Mouse (Mus musculus) right cerebral cortex, postnatal 10 days (tissue): ENCODE results near the gene Dennd6b.

Experiments
- DNase-seq, 2 experiments: peaks; one replicate each; pipeline ENCODE4 v3.0.0; 2021; ENCODE audit warnings: low spot score in 2 of 2

Dennd6b gene

GRCm38 (mm10) chr15:89181561-89182270, 14.6 kb downstream of the Dennd6b start:
- DNase-seq = no peak

- DNase-seq = peak; percentile 87 to 91
These were observed 15.6 kb downstream of the Dennd6b start, which contains the start of gene Plxnb2 for GRCm38 (mm10) chr15:89180571-89181229. TSS of gene Plxnb2 (minus strand) at chr15:89180788.

- DNase-seq = peak in 1 of 2 experiments; percentile 58
These were observed 16.2 kb downstream of the Dennd6b start for GRCm38 (mm10) chr15:89180081-89180541.

- DNase-seq = no peak
These were observed 16.7 kb downstream of the Dennd6b start for GRCm38 (mm10) chr15:89179630-89179964.

GRCm38 (mm10) chr15:89178954-89179629, 17.2 kb downstream of the Dennd6b start:
- peak; percentile 69 to 73 for DNase-seq

GRCm38 (mm10) chr15:89178260-89178860, 17.9 kb downstream of the Dennd6b start:
- no peak for DNase-seq

- DNase-seq = no peak
These were observed 18.6 kb downstream of the Dennd6b start for GRCm38 (mm10) chr15:89177576-89178259.

GRCm38 (mm10) chr15:89177121-89177520, 19.2 kb downstream of the Dennd6b start:
- peak in 1 of 2 experiments; percentile 82 for DNase-seq

GRCm38 (mm10) chr15:89175411-89176155, 20.7 kb downstream of the Dennd6b start:
- no peak for DNase-seq

- no peak for DNase-seq
These were observed 21.4 kb downstream of the Dennd6b start for GRCm38 (mm10) chr15:89174889-89175339.

- DNase-seq = peak in 1 of 2 experiments; percentile 70
These were observed 22.4 kb downstream of the Dennd6b start for GRCm38 (mm10) chr15:89173906-89174214.

GRCm38 (mm10) chr15:89173024-89173905, 23.0 kb downstream of the Dennd6b start:
- peak; percentile 73 to 76 for DNase-seq

GRCm38 (mm10) chr15:89172276-89172935, 23.9 kb downstream of the Dennd6b start:
- DNase-seq = no peak

GRCm38 (mm10) chr15:89171526-89172051, 24.7 kb downstream of the Dennd6b start:
- no peak for DNase-seq

GRCm38 (mm10) chr15:89170102-89170501, 26.2 kb downstream of the Dennd6b start:
- no peak for DNase-seq

- DNase-seq = peak; percentile 88 to 90
These were observed 26.9 kb downstream of the Dennd6b start for GRCm38 (mm10) chr15:89169431-89169830.

GRCm38 (mm10) chr15:89168922-89169321, 27.4 kb downstream of the Dennd6b start:
- DNase-seq = no peak

- no peak for DNase-seq
These were observed 30.8 kb downstream of the Dennd6b start for GRCm38 (mm10) chr15:89165478-89165877.

- DNase-seq = no peak
These were observed 34.9 kb downstream of the Dennd6b start for GRCm38 (mm10) chr15:89161397-89161796.
